Mouse (Mus musculus): ENCODE measurements at regions not wholly inside any gene's neighbourhood (a gene's known extent, or its start where the extent isn't known, plus 50 kb on each side); places are given as distances from the start of the nearest gene placed in this dataset.

- TF ChIP-seq CTCF (conservative IDR thresholded peaks at IDR 0.05; ENCODE audit: low read length) (no peak), POU5F1 (IDR thresholded peaks at IDR 0.05; ENCODE audit: borderline replicate concordance, low read length) (no peak)
Measured at GRCm38 (mm10) chr9:80615114-80615513, 149.8 kb upstream of the Impg1 start.

All from E14TG2a.4 (cell line).